Mouse (Mus musculus) kidney, postnatal 14 days (tissue): ENCODE data around the gene Tipin.
"Not testable (repeated sequence)": the region's sequence is repeated elsewhere in the genome, so short reads cannot be mapped to it uniquely, and the experiment has no call there.

Experiments used
- DNase-seq: peaks from one replicate; pipeline ENCODE4 v3.0.0; 2022; ENCODE audit warnings: mixed read lengths

The Tipin gene

DNA sequence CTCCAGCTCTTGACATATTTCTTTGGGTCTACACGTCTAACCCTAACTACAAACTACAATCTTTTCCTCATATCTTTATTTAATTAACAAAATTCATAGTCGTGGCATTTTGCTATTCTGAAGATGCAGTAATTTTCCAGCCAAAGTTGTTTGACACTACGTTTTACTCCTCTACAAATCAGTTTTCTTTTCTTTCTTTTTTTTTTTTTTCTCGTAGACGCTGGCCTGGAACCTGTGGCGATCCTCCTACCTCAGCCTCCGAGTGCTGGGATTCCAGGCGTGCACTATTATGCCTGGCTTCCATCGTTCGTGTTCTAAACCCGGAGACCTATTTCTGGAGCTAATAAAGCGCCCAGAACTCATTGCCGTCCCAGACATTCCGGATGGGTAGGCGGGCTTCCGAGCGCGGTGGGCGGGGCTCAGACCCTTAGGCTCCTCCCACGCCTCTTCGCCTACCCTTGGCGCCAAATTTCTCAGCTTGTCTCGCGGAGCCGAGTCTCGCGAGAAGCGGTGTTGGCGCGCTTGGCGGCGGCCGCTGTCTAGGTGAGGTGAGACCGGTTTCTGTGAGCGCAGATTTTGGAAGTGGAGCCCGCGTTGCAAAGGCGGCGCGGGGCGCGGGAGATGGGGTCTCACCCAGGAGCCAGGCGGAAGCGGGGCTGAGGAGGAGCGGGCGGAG, at the start of gene Tipin:
Tipin (plus strand) TSS at position 477 of the 676 bp plus-strand sequence.
- DNase-seq, result peak; percentile 96

- no peak for DNase-seq
Observed at GRCm38 (mm10) chr9:64231674-64232073, 49.7 kb upstream of the Tipin start.

- peak; percentile 72 for DNase-seq
Observed at GRCm38 (mm10) chr9:64232257-64232957, 49.0 kb upstream of the Tipin start.

GRCm38 (mm10) chr9:64233656-64234055, 47.7 kb upstream of the Tipin start:
- peak; percentile 56 for DNase-seq

DNA sequence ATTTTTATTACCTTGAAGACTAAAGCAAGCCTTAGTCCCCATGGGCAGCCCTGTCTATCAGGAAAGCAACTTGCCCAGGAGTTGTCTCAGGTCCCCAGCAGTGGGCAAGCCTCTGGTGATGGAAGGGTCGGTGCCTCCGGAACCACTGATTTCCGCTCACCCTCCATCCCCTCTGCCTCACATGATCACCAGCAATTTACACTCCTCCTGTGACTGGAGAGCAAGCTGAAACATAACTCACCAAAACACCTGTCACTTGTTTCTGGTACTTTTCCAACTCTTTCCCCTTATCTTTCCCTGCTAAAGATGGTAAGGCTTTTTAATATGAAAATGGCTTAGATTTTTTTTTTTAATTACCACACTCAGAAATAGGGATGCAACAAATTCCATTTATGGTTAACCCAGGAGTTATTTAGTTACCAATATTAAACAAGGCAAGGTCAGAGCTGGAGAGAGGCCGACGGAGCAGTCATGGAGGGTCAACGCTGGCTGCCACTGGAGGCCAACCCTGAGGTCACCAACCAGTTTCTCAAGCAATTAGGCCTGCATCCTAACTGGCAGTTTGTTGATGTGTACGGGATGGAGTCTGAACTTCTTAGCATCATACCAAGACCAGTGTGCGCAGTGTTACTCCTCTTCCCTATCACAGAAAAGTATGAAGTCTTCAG, 46.5 kb upstream of the Tipin start, which contains the start of gene Uchl4:
Uchl4 (plus strand) TSS at position 434 of the 668 bp plus-strand sequence.
- peak; percentile 47 for DNase-seq

DNA sequence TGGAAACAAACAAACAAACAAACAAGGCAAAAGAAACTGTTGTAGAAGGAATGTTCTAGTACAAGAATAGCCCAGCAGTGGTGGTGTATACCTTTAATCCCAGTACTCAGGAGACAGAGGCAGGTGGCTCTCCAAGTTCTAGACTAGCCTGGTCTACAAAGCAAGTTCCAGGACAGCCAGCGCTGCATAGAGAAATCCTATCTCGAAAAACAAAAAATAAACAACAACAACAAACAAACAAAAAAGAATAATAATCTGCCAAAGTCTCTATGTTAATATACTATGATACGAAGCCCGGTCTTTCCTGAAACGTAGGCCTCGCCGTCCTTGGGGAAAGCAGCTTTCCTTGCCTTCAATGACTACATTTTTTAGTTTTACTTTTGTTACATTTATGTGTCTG, 45.3 kb upstream of the Tipin start:
- DNase-seq, result no peak

DNA sequence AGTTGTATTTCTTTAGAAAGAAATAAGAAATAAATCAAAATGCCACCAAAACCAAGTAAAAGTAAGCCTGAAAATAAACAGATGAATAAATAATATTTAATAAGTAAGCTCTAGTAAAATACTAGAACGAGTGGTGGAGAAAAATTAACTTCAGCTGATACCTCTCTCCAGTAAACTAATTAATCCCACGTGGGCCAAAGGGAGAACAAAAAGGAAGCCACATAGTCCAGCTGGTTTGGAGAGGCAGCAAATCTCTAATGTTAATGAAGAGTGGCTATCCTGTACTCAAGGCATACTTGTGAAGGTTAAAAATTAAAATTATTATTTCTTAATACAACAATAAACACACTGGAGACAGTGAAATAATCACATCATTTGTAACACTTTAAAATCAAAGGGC, 41.3 kb upstream of the Tipin start:
- no peak for DNase-seq

DNA sequence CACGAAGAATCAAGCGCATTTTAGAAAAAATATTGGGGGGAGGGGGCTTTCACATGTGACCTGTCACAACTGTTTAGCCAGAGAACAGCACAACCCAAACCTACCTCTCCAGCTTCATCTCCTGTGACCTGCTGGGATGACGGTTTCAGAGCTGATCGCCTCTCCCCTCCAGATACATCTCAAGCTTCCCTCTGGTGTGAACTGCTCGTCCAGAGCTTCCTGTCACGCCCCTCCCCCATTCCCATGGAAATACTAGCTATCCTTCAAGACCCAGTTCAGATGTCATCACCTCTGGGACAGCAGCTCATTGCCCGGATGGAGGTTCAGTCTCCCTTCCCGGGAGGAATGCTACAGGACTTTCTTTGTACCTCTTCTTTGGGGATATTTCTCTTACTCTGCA, 40.7 kb upstream of the Tipin start:
- DNase-seq, result peak; percentile 45

- DNase-seq, result no peak
Observed at GRCm38 (mm10) chr9:64242381-64242831, 39.0 kb upstream of the Tipin start.

GRCm38 (mm10) chr9:64249371-64249770, 32.0 kb upstream of the Tipin start:
- DNase-seq, result no peak

GRCm38 (mm10) chr9:64250111-64250730, 31.2 kb upstream of the Tipin start:
- DNase-seq, result no peak

DNA sequence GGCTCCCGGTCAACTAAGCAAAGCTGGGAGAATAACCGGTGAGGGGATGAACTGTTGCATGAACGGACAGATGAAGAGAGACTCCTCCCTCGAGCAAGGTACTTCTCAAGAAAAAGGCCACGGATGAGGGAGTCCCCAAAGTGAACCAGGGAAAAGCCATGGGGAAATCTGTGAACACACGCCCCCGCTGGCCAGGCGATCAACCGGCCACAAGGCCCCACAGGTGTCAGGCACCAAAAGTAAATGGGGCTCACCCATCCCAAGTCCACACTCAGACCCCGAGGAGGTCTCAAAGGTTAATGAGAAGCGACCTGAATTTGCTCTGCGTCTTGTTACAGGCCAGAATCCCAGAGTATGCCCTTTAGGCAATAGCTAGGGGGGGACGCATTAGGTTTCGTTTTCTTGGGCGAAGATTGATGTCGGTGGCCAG, 28.8 kb upstream of the Tipin start:
- DNase-seq, result peak; percentile 48

GRCm38 (mm10) chr9:64253021-64253904, 28.1 kb upstream of the Tipin start, which contains the start of gene Map2k1:
Map2k1 (minus strand) TSS chr9:64253631.
- peak; percentile 100 for DNase-seq

- no peak for DNase-seq
Observed at GRCm38 (mm10) chr9:64255422-64255821, 26.0 kb upstream of the Tipin start.

GRCm38 (mm10) chr9:64256204-64256603, 25.2 kb upstream of the Tipin start:
- no peak for DNase-seq

GRCm38 (mm10) chr9:64259906-64260305, 21.5 kb upstream of the Tipin start:
- no peak for DNase-seq

- no peak for DNase-seq
Observed at GRCm38 (mm10) chr9:64261023-64261422, 20.4 kb upstream of the Tipin start.

- no peak for DNase-seq
Observed at GRCm38 (mm10) chr9:64264813-64265212, 16.6 kb upstream of the Tipin start.

DNA sequence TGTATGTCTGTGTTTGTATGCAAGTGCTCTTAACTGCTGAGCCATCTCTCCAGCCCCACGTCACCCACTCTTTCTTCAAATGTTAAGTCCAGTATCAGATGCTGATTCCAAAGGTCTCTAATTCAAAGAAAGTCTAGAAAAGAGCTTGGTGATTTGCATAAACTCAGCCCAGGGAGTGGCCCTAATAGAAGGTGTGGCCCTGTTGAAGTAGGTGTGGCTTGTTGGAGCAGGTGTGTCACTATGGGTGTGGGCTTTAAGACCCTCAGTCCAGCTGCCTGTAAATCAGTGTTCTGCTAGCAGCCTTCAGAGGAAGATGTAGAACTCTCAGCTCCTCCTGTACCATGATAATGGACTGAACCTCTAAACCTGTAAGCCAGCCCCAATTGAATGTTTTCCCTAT, 14.2 kb upstream of the Tipin start:
- DNase-seq, result no peak

- DNase-seq, result no peak
Observed at GRCm38 (mm10) chr9:64268196-64268595, 13.2 kb upstream of the Tipin start.

DNA sequence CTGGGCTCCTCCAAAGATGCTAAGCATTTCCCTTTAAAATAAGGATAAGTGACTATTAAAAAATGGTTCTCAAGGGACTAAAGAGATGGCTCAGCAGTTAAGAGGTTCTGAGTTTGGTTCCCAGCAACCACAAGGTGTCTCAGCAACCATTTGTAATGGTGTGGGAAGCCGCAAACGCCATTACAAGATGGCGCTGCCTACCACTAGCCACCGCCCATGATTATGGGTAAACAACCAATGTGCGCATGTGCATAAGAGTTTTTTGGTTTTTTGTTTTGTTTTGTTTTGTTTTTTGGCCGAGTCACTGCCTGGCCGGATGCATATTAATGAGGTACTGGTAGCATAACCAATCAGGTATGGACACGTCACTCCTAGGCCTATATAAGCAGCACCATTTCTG, 12.5 kb upstream of the Tipin start:
- DNase-seq, result not testable (repeated sequence)

DNA sequence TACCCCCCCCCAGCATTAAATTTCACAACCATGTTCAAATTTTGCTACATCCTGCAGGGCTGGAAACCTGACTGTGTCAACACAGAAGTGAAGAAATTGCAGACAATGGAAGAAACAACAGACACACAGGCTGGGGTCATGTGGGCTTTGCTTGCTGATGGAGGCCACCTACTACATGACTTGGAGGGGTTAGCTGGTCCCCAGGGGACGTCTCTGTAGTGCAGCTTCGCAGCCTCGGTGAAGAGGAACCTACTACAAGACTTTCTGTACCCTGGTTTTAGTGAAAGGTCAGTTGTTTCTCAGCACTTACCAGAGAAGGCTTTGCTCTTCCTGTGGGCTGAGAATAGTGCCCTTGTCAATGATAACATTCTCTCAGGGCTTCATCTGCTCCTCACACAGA, 10.1 kb upstream of the Tipin start:
- no peak for DNase-seq
